In genomic region chrX:160995131-160995667, GRCm38 (mm10) we compare ENCODE assay signal across 8 mouse cellular contexts. TPM values are rescaled to one million over a fixed set of nuclear protein-coding genes. Genes with fewer than 3 reads are reported as not detected.
A peak's percentile ranks its signal among the peaks of the same experiment; 100 is the strongest.
DNase-seq lines count a peak whose midpoint lies in the region; ATAC-seq lines count a peak whose summit lies in the region.

No protein-coding gene starts in this region.

- no peaks in the 10 kb centered on the region for H3K36me3 ChIP-seq in forebrain, embryonic 15.5 days
- no peaks in the 10 kb centered on the region for H3K36me3 ChIP-seq in hindbrain, embryonic 10.5 days

- H3K4me3 ChIP-seq in forebrain, embryonic 15.5 days: peak overlapping the region; percentile 68
- H3K4me3 ChIP-seq in hindbrain, embryonic 10.5 days: peak overlapping the region; percentile 65

- H3K4me2 ChIP-seq in forebrain, embryonic 15.5 days (replicated peaks): peak overlapping the region; percentile 44

- peak; percentile 19 to 27 for DNase-seq in cerebellum, postnatal 4 days (ENCODE audit: low spot score in 2 of 2)
- no peak for DNase-seq in cerebellum, adult 8-10 months
- DNase-seq in adipocyte (ENCODE audit: low spot score): peak; percentile 55
- DNase-seq in hindbrain, embryonic 10.5 days (ENCODE audit: low spot score): no peak
- peak; percentile 30 to 42 for DNase-seq in left cerebral cortex, adult 8-10 months (ENCODE audit: low spot score in 2 of 2)
- DNase-seq in mesoderm, embryonic 11.5 days (ENCODE audit: low read depth, low spot score): peak; percentile 69
- peak; percentile 51 for DNase-seq in telencephalon, adult 2 months (ENCODE audit: low read depth, low spot score)

- H3K27me3 ChIP-seq in forebrain, embryonic 15.5 days: no peaks in the 10 kb centered on the region
- peaks cover 36% of the 10 kb centered on the region for H3K27me3 ChIP-seq in hindbrain, embryonic 10.5 days (ENCODE audit: insufficient read depth, poor library complexity, severe bottlenecking)

- 25% methylated on average over 31 of the region's 31 CpGs for WGBS in forebrain, embryonic 15.5 days
- 19% methylated on average over 31 of the region's 31 CpGs for WGBS in hindbrain, embryonic 10.5 days

- peak; percentile 8; the same call in 1 of the 2 replicates for ATAC-seq in forebrain, embryonic 15.5 days (replicated peaks)

- H3K4me1 ChIP-seq in forebrain, embryonic 15.5 days: peaks cover 16% of the 10 kb centered on the region
- peaks cover 12% of the 10 kb centered on the region; the same call in 1 of the 2 replicates for H3K4me1 ChIP-seq in hindbrain, embryonic 10.5 days (replicated peaks)

- H3K27ac ChIP-seq in forebrain, embryonic 15.5 days (replicated peaks): peak overlapping the region; percentile 93
- peak overlapping the region; percentile 82 for H3K27ac ChIP-seq in hindbrain, embryonic 10.5 days

- H3K9ac ChIP-seq in forebrain, embryonic 15.5 days (replicated peaks): peak overlapping the region; percentile 47

- no peaks in the 10 kb centered on the region for H3K9me3 ChIP-seq in forebrain, embryonic 15.5 days
- H3K9me3 ChIP-seq in hindbrain, embryonic 10.5 days: no peaks in the 10 kb centered on the region

RNA-seq across cellular contexts. Expression of gene Cdkl5, which starts 0.7 kb away (rescaled TPM):
- polyA plus RNA-seq in forebrain, embryonic 15.5 days (2015; fragmentation: Nextera tagmentation; extraction: Ambion mirVana): 5.9 and 6.2 TPM in 2 replicates
- 2.2 and 2.3 TPM in 2 replicates for polyA plus RNA-seq in hindbrain, embryonic 10.5 days (2016; fragmentation: Nextera tagmentation; extraction: Ambion mirVana)
- 100 to 1,000 TPM; 136 to 177 (median 147) TPM for total RNA-seq in left cerebral cortex, adult 8-10 months (2022)

Comparison
In these comparisons a context has a peak if more than half of its experiments do, and no peak if none do; other contexts are left out.
1. DNase-seq: peak in cerebellum, postnatal 4 days (2 of 2), adipocyte (single experiment), left cerebral cortex, adult 8-10 months (2 of 2), mesoderm, embryonic 11.5 days (single experiment) and telencephalon, adult 2 months (single experiment); none in cerebellum, adult 8-10 months (single experiment) and hindbrain, embryonic 10.5 days (single experiment).